Mouse (Mus musculus) embryonic facial prominence, embryonic 15.5 days (tissue): ENCODE results near the gene H6pd. TPM values are rescaled to one million over a fixed set of nuclear protein-coding genes. Genes with fewer than 3 reads are reported as not detected.

Experiments
- ATAC-seq: fragments of 200-750 bp; cut with Nextera tagmentation; 2 replicates; pipeline ENCODE4 v1.8.0; 2017; ENCODE audit warnings: low read depth, moderate TSS enrichment; ENCODE audit not compliant: insufficient number of reproducible peaks, low FRiP score, low TSS enrichment
- H3K27ac ChIP-seq: fragments of 300-500 bp; sonication (generic); replicated peaks from 2 replicates; pipeline ENCODE4 v1.5.1; 2015; ENCODE audit warnings: mild to moderate bottlenecking, inconsistent platforms
- H3K27me3 ChIP-seq: fragments of 300-500 bp; sonication (generic); 2 replicates; pipeline ENCODE4 v1.6.1; 2015; ENCODE audit warnings: inconsistent platforms
- H3K36me3 ChIP-seq: fragments of 300-500 bp; sonication (generic); 2 replicates; pipeline ENCODE4 v1.6.1; 2015; ENCODE audit warnings: mild to moderate bottlenecking, inconsistent platforms
- H3K4me1 ChIP-seq: fragments of 300-500 bp; sonication (generic); 2 replicates; pipeline ENCODE4 v1.6.1; 2015; ENCODE audit warnings: inconsistent platforms
- H3K4me2 ChIP-seq: fragments of 300-500 bp; sonication (generic); replicated peaks from 2 replicates; pipeline ENCODE4 v1.6.1; 2015; ENCODE audit warnings: mild to moderate bottlenecking, inconsistent platforms
- H3K4me3 ChIP-seq: fragments of 300-500 bp; sonication (generic); replicated peaks from 2 replicates; pipeline ENCODE4 v1.5.1; 2015; ENCODE audit warnings: mild to moderate bottlenecking, inconsistent platforms
- H3K9ac ChIP-seq: fragments of 300-500 bp; sonication (generic); 2 replicates; pipeline ENCODE4 v1.6.1; 2015; ENCODE audit warnings: inconsistent platforms
- H3K9me3 ChIP-seq: fragments of 300-500 bp; sonication (generic); replicated peaks from 2 replicates; pipeline ENCODE4 v1.6.1; 2016; ENCODE audit warnings: inconsistent platforms
- WGBS: fragments of 180-500 bp; shearing (Covaris S2); methylation state at CpG from one replicate; pipeline ENCODE4 v1.1.7; 2015; 5-methylcytosine and 5-hydroxymethylcytosine counted together
- polyA plus RNA-seq: library from polyadenylated mRNA; unstranded; fragments of >200 nt; fragmentation: Nextera tagmentation; extraction: Ambion mirVana; gene quantifications from 2 replicates; pipeline ENCODE4 v1.2.1, GENCODE M21; 2015

H6pd gene
- polyA plus RNA-seq, 1 experiment from 2014 or later, result 12.1 TPM

DNA sequence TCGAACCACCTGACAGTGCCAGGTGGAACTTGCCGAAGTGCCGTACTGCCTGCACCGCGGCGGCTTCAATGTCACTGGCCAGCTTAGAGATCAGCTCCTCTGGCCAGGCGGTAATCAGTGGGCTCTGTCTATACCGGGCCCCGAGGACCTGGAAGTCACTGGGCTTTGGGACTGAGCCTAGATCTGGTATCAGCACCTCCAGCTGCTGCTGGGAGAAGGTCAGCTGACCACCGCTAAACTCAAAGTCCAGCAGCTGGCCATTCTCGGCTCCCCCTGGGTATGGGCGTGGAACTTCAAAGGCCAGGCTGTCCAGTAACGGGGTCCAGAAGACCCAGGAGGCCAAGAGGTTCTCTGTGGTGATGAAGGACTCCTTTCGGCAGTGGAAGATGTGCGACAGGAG is 26.7 kb downstream of the H6pd start:
- Histone ChIP-seq H3K4me1 (peaks cover 38% of the 10 kb centered on the region), H3K27me3 (no peaks in the 10 kb centered on the region), H3K27ac (no peak overlapping the region), H3K9me3 (no peaks in the 10 kb centered on the region), H3K4me2 (no peak overlapping the region), H3K4me3 (no peak overlapping the region), H3K36me3 (0 out of 2 replicates have a peak, but pooled peaks cover 11% of the 10 kb centered on the region), H3K9ac (no peak overlapping the region)
- ATAC-seq, result no peak
- WGBS, result 80% methylated on average over 15 of the region's 15 CpGs

- WGBS, result 2% methylated on average over 12 of the region's 12 CpGs
- no peak overlapping the region; the same call in 1 of the 2 replicates for H3K4me3 ChIP-seq
- H3K9me3 ChIP-seq, result no peaks in the 10 kb centered on the region
- H3K4me1 ChIP-seq, result peaks cover 38% of the 10 kb centered on the region
- peak; percentile 6; the same call in 1 of the 2 replicates for ATAC-seq
- 0 out of 2 replicates have a peak, but pooled peaks cover 11% of the 10 kb centered on the region for H3K36me3 ChIP-seq
- peak overlapping the region; percentile 45 for H3K4me2 ChIP-seq
- H3K9ac ChIP-seq, result no peak overlapping the region
- H3K27me3 ChIP-seq, result no peaks in the 10 kb centered on the region
- H3K27ac ChIP-seq, result no peak overlapping the region
These were observed 29.0 kb downstream of the H6pd start for GRCm38 (mm10) chr4:149979819-149980308.

- ATAC-seq, result no peak
- Histone ChIP-seq H3K4me3 (no peak overlapping the region), H3K9me3 (no peaks in the 10 kb centered on the region), H3K36me3 (0 out of 2 replicates have a peak, but pooled peaks cover 11% of the 10 kb centered on the region), H3K27me3 (no peaks in the 10 kb centered on the region), H3K4me1 (peaks cover 38% of the 10 kb centered on the region), H3K4me2 (no peak overlapping the region), H3K27ac (no peak overlapping the region), H3K9ac (no peak overlapping the region)
- 86% methylated on average over 2 of the region's 2 CpGs for WGBS
These were observed 30.0 kb downstream of the H6pd start for GRCm38 (mm10) chr4:149978820-149979219.

DNA sequence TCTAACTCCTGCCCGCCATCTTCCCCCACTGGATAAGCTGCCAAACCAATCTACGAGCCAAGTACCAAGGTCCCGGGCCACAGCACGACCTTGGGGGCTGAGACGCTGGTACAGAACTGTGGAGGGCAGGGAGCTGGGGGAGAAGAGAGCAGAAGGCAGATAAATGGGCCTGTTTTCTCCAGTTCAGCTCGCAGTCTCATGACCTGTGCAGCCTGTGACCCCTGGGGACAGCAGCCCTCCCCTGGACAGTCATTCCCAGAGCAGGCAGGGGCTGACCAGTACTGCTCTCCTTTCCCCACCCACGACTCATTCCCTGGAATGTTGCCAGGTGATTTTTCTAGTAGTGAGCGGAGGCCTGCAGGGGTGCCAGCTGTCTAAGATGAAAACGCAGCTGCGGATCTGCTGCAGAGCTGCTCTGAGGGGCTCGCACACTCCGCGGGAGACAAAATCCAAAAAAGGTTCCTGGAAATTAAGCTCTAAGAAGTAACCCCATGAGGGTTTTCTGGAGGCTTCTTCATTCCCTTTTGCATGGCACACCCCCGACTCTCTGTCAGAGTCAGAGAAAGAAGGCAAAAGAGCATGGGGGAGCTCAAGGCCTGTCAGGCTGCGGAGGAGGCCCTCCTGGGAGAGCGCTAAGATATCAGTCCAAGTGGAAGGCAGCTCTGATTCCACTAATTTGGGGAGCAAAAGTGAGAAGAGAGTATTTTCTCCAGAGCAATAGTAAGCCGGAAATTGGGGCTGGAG is 30.9 kb downstream of the H6pd start:
- peaks cover 38% of the 10 kb centered on the region for H3K4me1 ChIP-seq
- H3K9me3 ChIP-seq, result no peaks in the 10 kb centered on the region
- no peak overlapping the region for H3K4me2 ChIP-seq
- 39% methylated on average over 17 of the region's 17 CpGs for WGBS
- no peaks in the 10 kb centered on the region for H3K27me3 ChIP-seq
- H3K36me3 ChIP-seq, result 0 out of 2 replicates have a peak, but pooled peaks cover 11% of the 10 kb centered on the region
- peak; percentile 77 for ATAC-seq
- H3K27ac ChIP-seq, result peak overlapping the region; percentile 34; the same call in 1 of the 2 replicates
- H3K9ac ChIP-seq, result no peak overlapping the region
- H3K4me3 ChIP-seq, result no peak overlapping the region

GRCm38 (mm10) chr4:149977181-149977580 is 31.6 kb downstream of the H6pd start:
- H3K4me1 ChIP-seq, result peaks cover 33% of the 10 kb centered on the region
- H3K9me3 ChIP-seq, result no peaks in the 10 kb centered on the region
- H3K4me2 ChIP-seq, result no peak overlapping the region
- H3K27me3 ChIP-seq, result no peaks in the 10 kb centered on the region
- WGBS, result 73% methylated on average over 6 of the region's 6 CpGs
- ATAC-seq, result no peak
- H3K4me3 ChIP-seq, result no peak overlapping the region
- H3K36me3 ChIP-seq, result 0 out of 2 replicates have a peak, but pooled peaks cover 8% of the 10 kb centered on the region
- H3K27ac ChIP-seq, result no peak overlapping the region
- no peak overlapping the region for H3K9ac ChIP-seq

DNA sequence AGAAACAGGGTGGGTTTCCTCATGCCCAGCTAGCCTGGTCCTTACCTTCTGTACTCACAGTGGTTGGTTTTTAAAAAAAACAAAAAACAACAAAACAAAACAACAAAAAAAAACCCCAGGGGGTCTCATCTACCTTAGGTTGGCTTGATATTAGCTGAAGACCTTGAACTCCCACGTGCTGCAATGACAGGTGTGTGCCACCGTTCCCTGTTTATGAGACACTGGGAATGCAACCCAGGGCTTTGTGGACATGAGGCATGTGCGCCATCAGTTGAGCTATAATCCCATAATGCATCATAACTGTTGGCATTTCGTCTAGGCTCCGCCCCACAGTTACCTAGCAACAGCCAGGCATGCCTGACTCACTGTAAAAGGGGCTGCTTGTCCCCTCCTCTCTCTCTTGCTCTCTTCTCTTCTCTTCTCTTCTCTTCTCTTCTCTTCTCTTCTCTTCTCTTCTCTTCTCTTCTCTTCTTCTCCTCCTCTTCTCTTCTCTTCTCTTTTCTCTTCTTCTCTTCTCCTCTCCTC is 33.0 kb downstream of the H6pd start:
- H3K4me1 ChIP-seq, result peaks cover 32% of the 10 kb centered on the region
- H3K27ac ChIP-seq, result no peak overlapping the region
- no peak overlapping the region for H3K4me3 ChIP-seq
- WGBS, result 66% methylated on average over 5 of the region's 5 CpGs
- no peaks in the 10 kb centered on the region for H3K36me3 ChIP-seq
- H3K9ac ChIP-seq, result no peak overlapping the region
- H3K4me2 ChIP-seq, result no peak overlapping the region
- H3K27me3 ChIP-seq, result no peaks in the 10 kb centered on the region
- no peak for ATAC-seq
- H3K9me3 ChIP-seq, result no peaks in the 10 kb centered on the region

- ATAC-seq, result no peak
- WGBS, result 66% methylated on average over 8 of the region's 8 CpGs
These were observed 33.5 kb downstream of the H6pd start for GRCm38 (mm10) chr4:149975291-149975690.

DNA sequence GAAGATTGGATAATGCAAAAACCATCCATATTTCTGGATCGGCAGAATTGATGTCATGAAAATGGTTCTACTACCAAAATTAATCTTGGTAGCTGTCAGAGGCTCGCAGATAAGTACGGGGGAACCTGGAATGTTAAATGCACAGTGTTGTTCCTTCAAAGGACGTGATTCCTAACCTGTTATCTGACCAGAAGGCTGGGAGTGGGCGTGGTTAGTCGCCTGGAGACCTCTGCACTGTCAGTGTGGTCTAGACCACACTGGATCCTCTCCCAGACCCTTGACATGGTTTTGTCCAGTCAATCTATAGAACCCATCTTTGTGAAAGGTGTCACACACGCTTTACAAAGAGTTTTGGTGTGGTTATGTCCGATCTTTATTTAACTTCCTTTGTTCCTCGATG is 37.4 kb downstream of the H6pd start:
- Histone ChIP-seq H3K27ac (no peak overlapping the region), H3K27me3 (no peaks in the 10 kb centered on the region), H3K4me3 (no peak overlapping the region), H3K4me2 (no peak overlapping the region), H3K4me1 (peaks cover 8% of the 10 kb centered on the region), H3K36me3 (no peaks in the 10 kb centered on the region), H3K9ac (no peak overlapping the region), H3K9me3 (no peaks in the 10 kb centered on the region)
- WGBS, result 77% methylated on average over 9 of the region's 9 CpGs
- no peak for ATAC-seq

More at GRCm38 (mm10) chr4:149975291-149975690, 33.5 kb downstream of the H6pd start:
- Histone ChIP-seq H3K27me3 (no peaks in the 10 kb centered on the region), H3K9me3 (no peaks in the 10 kb centered on the region), H3K27ac (no peak overlapping the region), H3K9ac (no peak overlapping the region), H3K4me1 (peaks cover 31% of the 10 kb centered on the region), H3K4me2 (no peak overlapping the region), H3K36me3 (no peaks in the 10 kb centered on the region), H3K4me3 (no peak overlapping the region)

- Histone ChIP-seq H3K27ac (no peak overlapping the region; the same call in 1 of the 2 replicates), H3K4me2 (no peak overlapping the region), H3K4me1 (peaks cover 30% of the 10 kb centered on the region), H3K9ac (no peak overlapping the region), H3K27me3 (no peaks in the 10 kb centered on the region), H3K9me3 (no peaks in the 10 kb centered on the region), H3K36me3 (no peaks in the 10 kb centered on the region), H3K4me3 (no peak overlapping the region)
- WGBS, result 21% methylated on average over 6 of the region's 6 CpGs
- no peak for ATAC-seq
These were observed 40.3 kb downstream of the H6pd start for GRCm38 (mm10) chr4:149968526-149968925.

DNA sequence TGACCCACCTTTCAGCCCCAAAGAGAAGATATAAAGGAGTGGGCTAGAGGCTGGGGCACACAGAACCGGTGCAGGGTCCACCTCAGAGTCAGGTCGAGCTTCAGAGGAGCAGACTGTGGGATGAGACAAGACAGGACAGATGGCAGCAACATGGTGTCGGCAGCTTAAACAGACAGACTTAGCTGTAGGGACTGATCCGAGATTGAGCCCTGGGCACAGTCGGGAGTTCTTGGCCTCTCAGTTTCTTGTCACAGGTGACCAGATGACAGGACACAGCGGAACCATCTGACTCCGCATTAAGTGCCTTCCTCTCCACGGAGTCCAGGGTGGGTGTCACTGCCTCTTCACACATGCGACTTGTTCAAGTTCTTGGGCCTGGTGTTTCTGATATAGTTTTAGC is 41.9 kb downstream of the H6pd start:
- Histone ChIP-seq H3K27ac (no peak overlapping the region), H3K9me3 (no peaks in the 10 kb centered on the region), H3K4me1 (peaks cover 30% of the 10 kb centered on the region), H3K36me3 (no peaks in the 10 kb centered on the region), H3K4me3 (no peak overlapping the region), H3K4me2 (no peak overlapping the region), H3K9ac (no peak overlapping the region), H3K27me3 (no peaks in the 10 kb centered on the region)
- no peak for ATAC-seq
- WGBS, result 77% methylated on average over 9 of the region's 9 CpGs

DNA sequence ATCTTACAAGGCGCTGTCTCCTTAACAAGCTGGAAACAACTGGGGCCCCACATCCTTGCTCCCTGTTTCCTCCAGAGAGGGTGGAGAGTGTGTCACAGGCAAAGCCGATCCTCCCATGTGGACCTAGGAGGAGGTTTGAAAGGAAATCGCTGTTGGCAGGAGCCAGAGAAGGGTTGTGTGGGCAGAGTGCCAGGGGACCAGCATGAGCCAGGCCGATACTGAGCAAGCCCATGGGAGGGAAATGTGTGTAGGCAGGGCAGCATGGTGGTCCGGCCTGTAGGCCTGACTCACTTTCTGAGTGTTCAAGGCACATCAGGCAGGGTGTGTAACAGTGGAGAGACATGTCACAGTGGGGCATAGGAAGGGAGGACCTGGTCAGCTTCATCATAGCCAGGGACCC is 42.6 kb downstream of the H6pd start:
- Histone ChIP-seq H3K4me3 (no peak overlapping the region), H3K27ac (no peak overlapping the region), H3K27me3 (no peaks in the 10 kb centered on the region), H3K9me3 (no peaks in the 10 kb centered on the region), H3K36me3 (no peaks in the 10 kb centered on the region), H3K9ac (no peak overlapping the region), H3K4me1 (peaks cover 30% of the 10 kb centered on the region), H3K4me2 (no peak overlapping the region)
- 0 out of 2 replicates have a peak, but pooled peaks have one; percentile 39 for ATAC-seq
- WGBS, result 39% methylated on average over 5 of the region's 5 CpGs
